Mouse (Mus musculus): ENCODE measurements around the gene Myoz2.

DNA sequence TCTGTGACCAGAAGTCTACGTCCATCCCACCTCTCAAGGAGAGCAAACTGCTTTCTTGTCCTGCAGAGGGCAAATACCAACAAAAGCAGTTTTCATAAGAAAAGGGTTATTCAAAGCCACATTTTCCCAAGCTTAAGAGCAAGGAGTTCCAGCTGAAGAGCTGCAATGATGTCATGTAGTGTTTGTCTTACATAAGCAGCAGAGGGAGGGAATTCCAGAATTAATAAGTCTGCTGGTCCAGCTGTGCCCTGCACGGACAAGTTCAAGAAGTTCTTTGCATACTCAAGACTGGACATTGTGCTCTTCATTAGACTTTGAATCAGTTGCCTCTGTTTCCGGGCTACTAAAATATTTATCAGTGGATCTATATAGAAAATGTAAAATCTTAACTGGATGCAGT, 33.8 kb downstream of the Myoz2 start:
- TF ChIP-seq CTCF (IDR thresholded peaks at IDR 0.05; ENCODE audit: borderline replicate concordance, extremely low read depth, insufficient read depth, insufficient read length) (no peak), POLR2A (IDR thresholded peaks at IDR 0.05; ENCODE audit: borderline replicate concordance, extremely low read depth, insufficient read depth, insufficient read length, poor library complexity, severe bottlenecking) (no peak)

Measured in brain, embryonic 14.5 days (tissue).